Mouse (Mus musculus) cerebellum, adult 2 months (tissue): ENCODE data around the gene Tmem100.

ENCODE experiments used
- CTCF ChIP-seq: fragments of 200-500 bp; IDR thresholded peaks from 2 replicates; pipeline ENCODE4 v1.5.1; 2011; ENCODE audit warnings: low read depth, mild to moderate bottlenecking, control low read depth, low read length, moderate library complexity, borderline replicate concordance; ENCODE audit not compliant: insufficient read depth
- POLR2A ChIP-seq: fragments of 200-500 bp; IDR thresholded peaks from 2 replicates; pipeline ENCODE4 v1.6.1; 2011; ENCODE audit warnings: low read length, control low read depth, borderline replicate concordance; ENCODE audit not compliant: insufficient read depth

DNA sequence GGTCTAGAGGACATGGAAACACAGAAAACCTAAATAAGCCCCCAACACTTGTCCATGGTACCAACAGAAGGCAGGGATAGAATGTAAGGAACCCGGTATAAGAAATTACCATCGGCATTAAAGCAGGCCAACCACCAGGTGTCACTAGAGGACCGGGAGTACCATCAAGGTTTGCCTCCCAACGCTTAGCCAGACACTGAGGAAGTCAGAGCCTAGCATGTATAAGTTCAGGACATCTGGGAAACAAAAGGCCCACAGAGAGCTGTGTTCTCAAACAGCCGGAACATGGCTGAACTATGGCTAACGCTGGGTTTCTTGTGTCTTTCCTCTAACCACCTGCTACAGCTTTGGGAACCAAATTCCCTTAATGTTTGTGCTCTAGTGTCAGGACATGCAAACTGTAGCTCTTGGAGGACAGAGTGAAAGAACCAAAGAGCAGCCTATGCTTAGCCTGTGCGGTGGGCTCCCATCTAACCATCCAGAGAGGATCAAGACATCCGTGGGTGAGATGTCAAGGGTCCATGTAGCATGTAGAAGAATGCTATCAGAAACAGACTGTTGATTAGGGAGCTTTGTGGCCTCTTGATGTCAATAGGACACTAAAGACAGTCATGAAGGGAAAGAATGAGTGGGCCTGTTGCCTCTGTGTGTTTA, 41.1 kb upstream of the Tmem100 start:
- TF ChIP-seq CTCF (peak; percentile 87), POLR2A (no peak)
